Mouse (Mus musculus): ENCODE measurements around the gene 2010111I01Rik. TPM values are rescaled to one million over a fixed set of nuclear protein-coding genes. Genes with fewer than 3 reads are reported as not detected.
A peak's percentile ranks its signal among the peaks of the same experiment; 100 is the strongest.
"Not testable (repeated sequence)": the region's sequence is repeated elsewhere in the genome, so short reads cannot be mapped to it uniquely, and the experiment has no call there.

Gene 2010111I01Rik
- polyA plus RNA-seq, 1 experiment from 2014 or later, result 30.9 TPM

DNA sequence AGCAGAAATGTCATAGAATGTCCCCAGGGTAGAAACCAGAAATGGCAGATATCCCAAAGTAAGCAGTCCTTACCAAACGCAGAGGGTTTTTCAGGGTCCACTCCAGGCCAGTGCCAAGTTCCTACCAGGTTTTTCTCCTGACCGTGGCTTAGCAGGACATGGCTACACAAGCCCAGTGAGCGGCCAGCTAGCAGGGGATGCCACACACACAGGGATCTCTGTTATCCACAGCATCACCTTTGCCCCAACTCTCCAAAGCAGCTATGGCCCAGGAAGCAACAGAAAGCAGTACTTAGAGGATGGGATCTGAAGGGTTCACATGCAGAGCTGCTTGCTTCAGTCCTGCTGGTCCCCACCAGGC lies 340.1 kb downstream of the 2010111I01Rik start:
- ATAC-seq (replicated peaks), result no peak
- Histone ChIP-seq H3K4me1 (no peaks in the 10 kb centered on the region), H3K4me2 (replicated peaks) (no peak overlapping the region), H3K4me3 (no peak overlapping the region), H3K36me3 (peaks cover 6% of the 10 kb centered on the region), H3K9me3 (no peaks in the 10 kb centered on the region), H3K27me3 (no peaks in the 10 kb centered on the region), H3K9ac (replicated peaks) (no peak overlapping the region), H3K27ac (replicated peaks) (no peak overlapping the region)
- WGBS, result 60% methylated on average over 3 of the region's 3 CpGs

DNA sequence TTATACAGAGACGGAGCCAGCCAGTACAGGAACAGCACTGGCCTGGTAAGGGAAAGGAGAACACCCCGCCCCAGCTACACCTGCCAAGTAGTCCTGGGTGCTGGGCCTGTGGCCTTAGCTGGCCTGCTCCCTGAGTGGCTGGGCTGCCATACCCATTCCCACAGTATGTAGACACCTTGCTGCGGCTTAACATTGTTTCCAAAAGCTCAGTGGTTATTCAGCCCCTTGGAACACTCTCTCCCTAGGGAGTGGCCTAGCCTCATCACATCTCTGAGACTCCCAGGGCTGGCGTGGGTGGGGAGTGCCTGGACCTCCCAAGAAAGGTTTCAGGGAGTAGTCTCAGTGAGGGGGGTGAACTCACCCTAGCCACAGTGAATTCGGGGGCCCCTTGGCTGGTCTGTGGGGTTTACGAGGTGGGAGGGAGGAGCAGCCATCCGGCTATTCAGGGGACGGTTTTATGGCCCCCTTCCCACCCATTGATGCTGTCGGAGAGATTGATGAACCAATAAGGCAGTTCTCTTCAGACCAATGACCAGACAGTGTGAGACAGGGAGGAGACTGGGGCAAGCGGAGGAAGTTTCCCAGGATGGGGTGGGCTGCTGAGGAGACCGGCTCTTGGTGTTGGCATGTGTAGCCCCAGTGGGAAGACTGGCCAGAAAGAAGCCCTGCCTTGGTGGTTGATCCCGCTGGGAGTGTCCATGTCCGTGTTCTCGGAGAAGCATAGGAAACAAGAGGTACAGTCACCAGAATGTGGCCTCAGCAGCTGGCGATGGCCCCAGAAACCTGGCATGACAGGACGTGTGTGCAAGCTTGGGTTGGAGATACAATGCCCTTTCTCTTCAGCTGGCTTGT lies 340.7 kb downstream of the 2010111I01Rik start:
- H3K27ac ChIP-seq (replicated peaks), result no peak overlapping the region
- H3K4me3 ChIP-seq, result no peak overlapping the region
- H3K9ac ChIP-seq (replicated peaks), result no peak overlapping the region
- no peaks in the 10 kb centered on the region for H3K4me1 ChIP-seq
- H3K27me3 ChIP-seq, result no peaks in the 10 kb centered on the region
- H3K9me3 ChIP-seq, result no peaks in the 10 kb centered on the region
- 85% methylated on average over 16 of the region's 16 CpGs for WGBS
- H3K36me3 ChIP-seq, result peaks cover 6% of the 10 kb centered on the region
- ATAC-seq (replicated peaks), result no peak
- no peak overlapping the region for H3K4me2 ChIP-seq (replicated peaks)

DNA sequence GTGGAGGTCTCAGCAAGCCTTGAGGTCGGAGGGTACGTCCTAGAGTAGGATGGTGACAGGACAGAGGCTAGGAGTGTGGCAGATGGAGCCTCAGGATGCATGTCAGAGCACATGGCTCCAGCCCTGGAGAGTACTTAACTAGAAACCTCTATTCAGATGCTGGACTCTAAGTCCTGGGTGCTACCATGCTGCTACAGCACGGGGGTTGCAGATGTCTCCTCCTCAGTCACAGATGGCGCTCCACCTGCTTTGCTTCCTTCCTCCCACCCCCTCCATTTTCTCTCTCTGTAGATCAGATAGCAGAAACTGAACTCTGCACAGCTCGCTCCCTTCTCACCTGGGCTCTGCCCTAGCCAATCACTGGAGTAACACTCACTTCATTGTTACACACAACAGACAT lies 342.1 kb downstream of the 2010111I01Rik start:
- peaks cover 3% of the 10 kb centered on the region for H3K36me3 ChIP-seq
- H3K9me3 ChIP-seq, result no peaks in the 10 kb centered on the region
- no peak overlapping the region for H3K4me3 ChIP-seq
- no peak overlapping the region for H3K9ac ChIP-seq (replicated peaks)
- H3K4me1 ChIP-seq, result no peaks in the 10 kb centered on the region
- no peak overlapping the region for H3K27ac ChIP-seq (replicated peaks)
- WGBS, result 76% methylated on average over 5 of the region's 5 CpGs
- ATAC-seq (replicated peaks), result peak; percentile 30; the same call in 1 of the 2 replicates
- no peak overlapping the region for H3K4me2 ChIP-seq (replicated peaks)
- H3K27me3 ChIP-seq, result no peaks in the 10 kb centered on the region

DNA sequence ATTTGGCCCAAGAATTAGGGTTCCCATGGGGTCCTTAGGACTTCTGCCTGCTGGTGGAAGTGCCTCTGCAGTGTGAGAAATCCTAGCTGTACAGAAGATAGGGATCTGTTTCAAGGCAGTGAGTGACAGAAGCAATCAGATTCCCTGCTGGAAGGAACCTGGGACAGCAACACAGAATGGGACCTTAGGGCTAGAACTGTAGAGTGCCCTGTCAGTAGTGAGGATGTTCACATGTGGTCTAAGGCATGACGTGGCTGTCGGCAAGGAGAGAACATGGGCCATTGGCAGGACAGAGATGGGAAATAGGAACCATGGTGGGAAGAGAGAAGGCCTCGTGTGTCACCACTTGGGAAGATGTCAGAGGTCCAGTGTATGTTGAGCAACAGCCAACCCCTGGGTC lies 344.9 kb downstream of the 2010111I01Rik start:
- Histone ChIP-seq H3K4me1 (no peaks in the 10 kb centered on the region), H3K27me3 (no peaks in the 10 kb centered on the region), H3K9ac (replicated peaks) (no peak overlapping the region), H3K4me3 (no peak overlapping the region), H3K27ac (replicated peaks) (no peak overlapping the region), H3K4me2 (replicated peaks) (no peak overlapping the region), H3K9me3 (no peaks in the 10 kb centered on the region), H3K36me3 (no peaks in the 10 kb centered on the region)
- ATAC-seq (replicated peaks), result no peak
- 85% methylated on average over 3 of the region's 3 CpGs for WGBS

DNA sequence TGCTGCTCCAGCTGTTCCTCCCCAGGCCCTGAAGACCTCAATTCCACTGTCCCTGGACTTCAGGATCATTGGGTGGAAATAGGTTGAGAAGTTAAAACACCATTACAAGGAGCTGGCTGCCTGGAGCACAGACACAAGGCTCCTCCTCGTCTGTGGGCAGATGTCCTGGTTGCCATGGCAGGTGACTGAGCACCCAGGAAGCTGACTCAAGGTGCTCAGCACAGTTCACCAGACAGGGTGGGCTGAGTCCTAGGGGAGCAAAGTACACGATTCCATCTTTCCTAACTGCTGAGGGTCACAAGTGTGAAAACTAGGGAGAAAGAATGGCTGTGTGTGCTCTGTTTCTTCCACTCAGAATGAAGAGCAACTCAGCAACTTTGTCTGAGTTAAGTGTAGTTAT lies 346.5 kb downstream of the 2010111I01Rik start:
- Histone ChIP-seq H3K4me2 (replicated peaks) (no peak overlapping the region), H3K36me3 (no peaks in the 10 kb centered on the region), H3K27ac (replicated peaks) (no peak overlapping the region), H3K4me1 (no peaks in the 10 kb centered on the region), H3K27me3 (no peaks in the 10 kb centered on the region), H3K9me3 (no peaks in the 10 kb centered on the region), H3K9ac (replicated peaks) (no peak overlapping the region), H3K4me3 (no peak overlapping the region)
- 88% methylated on average over 2 of the region's 2 CpGs for WGBS
- no peak for ATAC-seq (replicated peaks)

DNA sequence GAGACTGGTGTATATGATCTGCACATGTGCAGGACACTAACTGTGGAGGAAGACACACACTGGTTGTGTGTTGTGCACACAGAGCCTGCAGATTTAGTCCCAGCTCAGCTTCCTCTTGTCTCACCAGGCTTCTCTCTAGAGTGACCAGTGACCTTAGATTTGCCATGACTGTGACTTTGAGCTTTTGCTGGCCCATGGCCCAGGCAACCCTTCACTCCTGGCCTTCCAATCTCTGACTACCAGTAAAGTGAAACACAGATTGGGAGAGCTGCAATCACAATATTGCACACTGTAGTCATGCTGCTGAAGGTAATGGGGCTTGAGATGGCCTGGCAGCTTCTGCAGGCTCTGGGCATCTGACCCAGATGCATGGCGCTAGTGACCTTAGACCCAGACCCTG lies 348.6 kb downstream of the 2010111I01Rik start:
- H3K4me1 ChIP-seq, result peaks cover 6% of the 10 kb centered on the region; the same call in 1 of the 2 replicates
- WGBS, result 100% methylated on average over 1 of the region's 1 CpGs

DNA sequence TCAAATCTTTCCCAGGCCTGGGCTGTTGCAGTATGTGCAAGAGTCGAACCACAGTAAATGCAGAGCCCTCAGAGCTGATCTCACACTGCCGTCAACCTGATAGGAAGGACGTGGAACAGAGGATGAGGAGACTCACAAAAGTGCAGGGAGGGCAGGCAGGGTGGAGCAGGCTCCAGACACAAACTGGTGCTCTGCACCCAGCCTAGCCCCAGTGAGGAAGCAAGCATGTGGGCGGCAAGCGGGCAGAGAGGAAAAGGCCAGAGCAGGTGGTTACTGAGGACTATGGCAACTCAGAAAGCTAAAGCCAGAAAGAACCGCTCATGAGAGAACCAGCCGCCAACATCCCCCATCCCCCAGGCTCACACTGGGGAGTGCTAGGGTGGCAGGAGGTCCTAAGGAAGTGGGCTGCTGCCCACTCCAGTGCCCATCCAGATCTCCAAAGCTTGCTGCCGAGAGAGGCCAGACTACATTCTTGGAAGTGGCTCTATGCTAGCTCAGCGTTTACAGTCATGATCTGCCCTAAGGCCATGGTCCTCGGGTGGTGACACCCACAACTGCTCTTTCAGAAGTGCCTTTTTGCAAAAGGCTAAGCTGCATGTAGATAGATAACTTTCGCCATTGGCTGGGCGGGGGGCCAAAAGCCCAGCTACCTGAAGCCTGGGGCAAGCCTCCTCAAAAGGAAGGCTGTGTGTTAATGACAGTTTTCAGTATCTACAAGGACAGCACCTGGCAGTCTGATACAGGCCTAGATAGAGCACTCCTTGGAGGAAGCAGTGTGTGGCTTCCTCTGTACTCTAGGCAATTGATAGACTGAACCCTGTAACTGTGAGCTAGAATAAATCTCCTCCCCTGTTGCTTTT lies 349.3 kb downstream of the 2010111I01Rik start:
- peaks cover 6% of the 10 kb centered on the region; the same call in 1 of the 2 replicates for H3K4me1 ChIP-seq
- H3K27ac ChIP-seq (replicated peaks), result no peak overlapping the region
- H3K27me3 ChIP-seq, result no peaks in the 10 kb centered on the region
- 87% methylated on average over 12 of the region's 12 CpGs for WGBS
- no peaks in the 10 kb centered on the region for H3K36me3 ChIP-seq
- no peak overlapping the region for H3K4me2 ChIP-seq (replicated peaks)
- no peak overlapping the region for H3K9ac ChIP-seq (replicated peaks)
- H3K4me3 ChIP-seq, result no peak overlapping the region
- H3K9me3 ChIP-seq, result no peaks in the 10 kb centered on the region
- ATAC-seq (replicated peaks), result no peak

More for the DNA sequence above, 348.6 kb downstream of the 2010111I01Rik start:
- Histone ChIP-seq H3K4me2 (replicated peaks) (no peak overlapping the region), H3K9ac (replicated peaks) (no peak overlapping the region), H3K36me3 (no peaks in the 10 kb centered on the region), H3K9me3 (no peaks in the 10 kb centered on the region), H3K4me3 (no peak overlapping the region), H3K27ac (replicated peaks) (no peak overlapping the region), H3K27me3 (no peaks in the 10 kb centered on the region)
- no peak for ATAC-seq (replicated peaks)

DNA sequence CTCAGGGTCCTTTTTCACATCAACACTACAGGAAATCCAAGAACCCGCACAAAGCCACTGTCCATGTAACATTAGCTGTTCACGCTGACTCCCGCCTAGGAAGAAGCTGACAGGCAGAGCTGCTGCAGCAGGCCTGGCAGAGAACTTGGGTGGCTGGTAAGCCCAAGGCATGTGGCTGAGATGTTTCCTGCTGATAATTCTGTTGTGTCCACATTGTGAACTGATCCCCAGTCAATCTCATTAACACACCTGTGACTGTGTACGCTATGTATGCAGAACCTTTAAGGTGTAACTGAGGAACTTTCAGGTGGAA lies 349.9 kb downstream of the 2010111I01Rik start:
- H3K27ac ChIP-seq (replicated peaks), result no peak overlapping the region
- H3K4me1 ChIP-seq, result peaks cover 6% of the 10 kb centered on the region; the same call in 1 of the 2 replicates
- no peak overlapping the region for H3K4me2 ChIP-seq (replicated peaks)
- H3K9ac ChIP-seq (replicated peaks), result no peak overlapping the region
- no peak overlapping the region for H3K4me3 ChIP-seq
- no peaks in the 10 kb centered on the region for H3K27me3 ChIP-seq
- H3K9me3 ChIP-seq, result no peaks in the 10 kb centered on the region
- WGBS, result 84% methylated on average over 4 of the region's 4 CpGs
- H3K36me3 ChIP-seq, result no peaks in the 10 kb centered on the region
- ATAC-seq (replicated peaks), result no peak

DNA sequence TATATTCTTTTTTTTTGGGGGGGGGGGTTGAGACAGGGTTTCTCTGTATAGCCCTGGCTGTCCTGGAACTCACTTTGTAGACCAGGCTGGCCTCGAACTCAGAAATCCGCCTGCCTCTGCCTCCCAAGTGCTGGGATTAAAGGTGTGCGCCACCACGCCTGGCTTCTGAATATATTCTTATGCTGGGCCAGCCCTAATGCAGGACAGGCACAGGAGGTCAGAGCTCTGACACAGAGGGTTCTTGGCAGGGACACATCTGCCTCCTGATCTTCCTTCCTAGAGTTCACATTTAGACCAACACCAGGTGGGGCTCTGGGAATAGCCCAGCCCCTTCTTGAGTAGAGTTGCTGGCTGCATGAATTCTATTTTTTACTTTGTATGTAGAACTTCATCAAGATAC lies 350.4 kb downstream of the 2010111I01Rik start:
- H3K4me3 ChIP-seq; H3K4me2 ChIP-seq (replicated peaks); H3K27me3 ChIP-seq; H3K36me3 ChIP-seq; ATAC-seq (replicated peaks); H3K4me1 ChIP-seq; H3K27ac ChIP-seq (replicated peaks); H3K9ac ChIP-seq (replicated peaks); H3K9me3 ChIP-seq: not testable (repeated sequence)
- 96% methylated on average over 4 of the region's 4 CpGs for WGBS

DNA sequence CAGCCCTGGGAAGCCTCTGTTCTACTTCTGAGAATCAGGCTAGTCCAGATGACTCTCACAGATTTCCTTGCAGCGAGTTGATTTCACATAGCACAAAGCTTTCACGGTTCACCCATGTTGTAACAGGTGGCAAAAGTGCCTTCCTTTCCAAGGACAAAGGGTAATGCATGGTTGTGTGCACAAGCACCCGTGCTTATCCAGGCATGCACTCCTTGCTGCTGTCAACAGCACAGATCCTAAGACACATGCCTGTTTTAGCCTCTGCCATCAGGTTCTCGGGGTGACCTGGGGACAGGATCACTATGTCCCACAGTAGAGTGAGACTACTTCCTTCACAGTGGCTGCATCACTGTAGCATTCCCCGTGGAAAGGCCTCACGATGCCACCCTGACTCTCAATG lies 351.1 kb downstream of the 2010111I01Rik start:
- no peak overlapping the region for H3K4me2 ChIP-seq (replicated peaks)
- peaks cover 6% of the 10 kb centered on the region; the same call in 1 of the 2 replicates for H3K4me1 ChIP-seq
- ATAC-seq (replicated peaks), result no peak
- no peaks in the 10 kb centered on the region for H3K27me3 ChIP-seq
- H3K4me3 ChIP-seq, result no peak overlapping the region
- whole genome bisulfite sequencing, result 93% methylated on average over 6 of the region's 6 CpGs
- no peaks in the 10 kb centered on the region for H3K9me3 ChIP-seq
- H3K27ac ChIP-seq (replicated peaks), result no peak overlapping the region
- H3K9ac ChIP-seq (replicated peaks), result no peak overlapping the region
- no peaks in the 10 kb centered on the region for H3K36me3 ChIP-seq

DNA sequence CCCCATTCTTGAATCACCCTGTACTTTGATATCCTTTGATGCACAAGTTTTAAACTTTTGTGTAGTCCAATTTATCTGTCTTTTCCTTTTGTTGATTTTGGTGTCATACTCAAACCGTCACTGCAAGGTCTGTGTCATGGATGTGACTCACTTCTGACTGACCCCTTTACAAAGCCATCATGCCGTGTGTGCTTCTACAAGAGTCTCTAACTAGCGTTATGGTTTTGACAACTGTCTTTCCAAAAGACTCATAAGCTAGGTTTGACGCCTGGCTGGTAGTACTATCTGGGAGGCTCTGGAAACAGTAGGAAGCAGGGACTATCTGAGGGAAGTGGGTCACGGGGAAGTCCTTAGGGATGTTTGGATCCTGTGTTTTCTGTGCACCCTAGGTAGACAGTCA lies 351.7 kb downstream of the 2010111I01Rik start:
- Histone ChIP-seq H3K9me3 (no peaks in the 10 kb centered on the region), H3K27ac (replicated peaks) (no peak overlapping the region), H3K4me1 (peaks cover 6% of the 10 kb centered on the region; the same call in 1 of the 2 replicates), H3K27me3 (no peaks in the 10 kb centered on the region), H3K9ac (replicated peaks) (no peak overlapping the region), H3K4me2 (replicated peaks) (no peak overlapping the region), H3K36me3 (no peaks in the 10 kb centered on the region), H3K4me3 (no peak overlapping the region)
- WGBS, result 94% methylated on average over 5 of the region's 5 CpGs
- ATAC-seq (replicated peaks), result no peak

DNA sequence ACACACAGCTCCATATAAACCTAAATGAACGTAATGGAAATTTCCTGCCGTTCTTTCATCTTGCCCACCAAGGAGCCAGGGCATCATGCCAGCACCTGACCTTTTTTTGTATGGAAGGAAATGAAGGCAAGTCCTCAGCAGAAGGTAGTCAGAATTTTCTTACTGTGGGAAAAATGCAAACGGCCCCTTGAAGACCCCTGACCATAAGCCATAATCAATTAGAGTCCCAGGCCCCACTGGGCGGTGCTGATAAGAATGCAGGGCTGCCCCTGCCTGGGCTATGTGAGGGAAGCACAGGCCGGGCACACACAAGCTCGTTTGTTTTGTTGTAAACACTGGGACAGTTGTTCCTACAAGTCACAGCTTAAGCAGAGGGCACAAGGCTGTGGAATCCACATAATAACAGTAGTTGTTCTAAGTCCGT lies 353.0 kb downstream of the 2010111I01Rik start:
- 28% methylated on average over 7 of the region's 7 CpGs for WGBS
- Histone ChIP-seq H3K4me3 (no peak overlapping the region), H3K4me1 (peaks cover 6% of the 10 kb centered on the region; the same call in 1 of the 2 replicates), H3K27ac (replicated peaks) (no peak overlapping the region), H3K9me3 (no peaks in the 10 kb centered on the region), H3K27me3 (no peaks in the 10 kb centered on the region), H3K36me3 (no peaks in the 10 kb centered on the region), H3K9ac (replicated peaks) (no peak overlapping the region), H3K4me2 (replicated peaks) (no peak overlapping the region)
- ATAC-seq (replicated peaks), result no peak
